Mouse (Mus musculus): ENCODE measurements around the gene Syt2.

Syt2 gene

GRCm38 (mm10) chr1:134777201-134777885 lies 130.9 kb downstream of the Syt2 start:
- DNase-seq = no peak

DNA sequence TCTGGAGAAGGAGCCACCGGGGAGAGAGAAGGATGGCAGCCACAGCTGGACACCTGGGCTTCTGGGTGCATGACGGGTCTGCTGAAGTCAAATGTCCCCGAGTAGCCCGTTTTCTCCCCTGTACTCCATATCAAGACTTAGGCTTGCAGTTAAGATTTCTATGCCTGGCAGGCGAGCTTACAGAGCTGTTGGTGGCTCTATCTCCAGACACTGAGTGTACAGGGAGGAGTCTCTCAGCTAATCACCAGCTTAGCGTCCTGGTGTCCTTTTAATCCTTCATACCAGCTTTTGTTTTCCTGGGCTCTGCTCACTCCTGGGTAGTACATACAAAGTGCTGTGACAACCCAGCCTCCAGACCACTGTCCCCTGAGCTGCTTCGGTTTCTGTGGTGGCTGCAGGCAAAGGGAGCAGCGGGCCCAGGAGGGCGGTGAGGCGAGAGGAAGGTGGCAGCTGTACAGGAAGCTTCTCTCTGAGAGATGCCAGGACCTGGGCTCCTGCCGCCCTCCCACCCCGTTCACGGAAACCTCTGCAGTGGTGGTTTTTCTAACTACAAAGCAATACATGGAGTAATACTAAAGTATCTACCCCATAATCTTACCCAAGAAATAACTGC lies 131.6 kb downstream of the Syt2 start:
- DNase-seq = no peak

- no peak for DNase-seq
These were observed 136.3 kb downstream of the Syt2 start for GRCm38 (mm10) chr1:134782797-134783196.

DNA sequence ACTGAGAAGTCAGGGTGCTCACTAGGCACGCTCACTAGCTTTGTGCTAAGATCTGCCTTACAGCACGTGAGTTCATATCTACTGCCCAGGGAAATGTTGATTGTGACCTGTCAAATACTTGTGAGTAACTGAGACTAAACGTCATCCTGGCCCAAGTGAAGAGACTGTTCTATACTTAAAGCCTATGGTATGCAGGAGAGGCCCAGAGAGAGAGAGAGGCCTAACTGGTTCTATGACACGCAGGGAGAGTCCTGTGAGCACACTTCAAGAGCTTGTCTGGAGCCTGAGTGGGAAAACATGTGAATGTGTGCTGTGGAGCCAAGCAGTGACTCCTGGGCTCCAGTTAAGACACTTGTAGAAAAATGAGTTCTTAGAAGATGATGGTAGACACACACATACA lies 137.5 kb downstream of the Syt2 start:
- peak; percentile 31 for DNase-seq

DNA sequence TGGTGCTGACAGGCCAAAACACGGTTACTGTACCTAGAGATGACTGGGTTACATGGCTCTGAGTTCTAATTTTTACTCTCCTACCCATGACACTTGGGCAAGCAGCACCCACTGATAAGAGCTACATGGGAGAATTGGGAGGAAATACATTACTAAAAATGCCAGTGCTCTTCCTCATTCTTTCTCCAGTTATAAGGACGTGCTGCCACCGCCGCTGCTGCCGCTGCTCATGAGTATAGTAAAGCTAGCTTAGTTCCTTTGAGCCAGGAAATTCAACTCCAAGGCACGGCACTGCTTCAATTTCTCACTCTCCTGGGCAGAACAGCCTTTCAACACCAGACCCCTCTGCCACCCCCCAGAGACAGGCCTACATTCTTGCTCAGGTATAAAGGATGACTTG lies 138.0 kb downstream of the Syt2 start:
- no peak for DNase-seq

DNA sequence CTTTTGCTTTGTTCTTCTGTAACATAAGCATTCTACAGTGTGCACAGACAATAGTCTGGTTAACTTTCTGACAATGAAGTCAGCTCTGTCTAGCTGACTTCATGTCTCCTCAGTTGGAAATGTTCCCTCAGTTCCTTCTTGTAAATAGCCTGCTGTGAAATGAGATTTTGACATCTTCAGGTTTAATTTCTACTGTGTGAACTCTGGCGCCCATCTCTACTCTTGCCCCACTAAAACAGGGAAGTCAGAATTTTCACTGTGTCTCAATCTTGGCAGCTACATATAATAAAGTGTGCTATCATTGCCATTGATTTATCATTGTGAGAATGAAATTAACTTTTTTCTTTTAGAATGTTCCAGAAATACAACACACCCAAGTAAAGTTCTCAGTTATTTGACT lies 138.4 kb downstream of the Syt2 start:
- DNase-seq = no peak

DNA sequence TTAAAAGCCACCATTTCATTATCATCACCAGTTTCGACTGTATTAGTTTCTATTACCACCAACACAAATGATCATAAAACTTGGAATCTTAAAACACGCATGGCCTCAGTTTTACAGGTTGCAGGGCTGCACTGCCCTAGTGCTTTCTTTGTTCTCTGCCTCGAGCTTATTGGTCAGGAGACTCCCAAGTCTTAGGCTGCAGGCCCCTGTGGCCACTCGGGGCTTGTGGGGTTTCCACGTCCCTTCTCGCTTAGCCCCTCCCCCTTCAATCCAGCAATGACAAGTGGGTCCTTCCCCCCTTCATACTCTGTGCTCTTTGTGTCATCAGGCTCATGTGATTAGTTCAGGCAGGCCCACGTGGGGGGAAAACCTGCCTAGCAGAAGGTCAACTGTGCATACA lies 141.6 kb downstream of the Syt2 start:
- DNase-seq = no peak

DNA sequence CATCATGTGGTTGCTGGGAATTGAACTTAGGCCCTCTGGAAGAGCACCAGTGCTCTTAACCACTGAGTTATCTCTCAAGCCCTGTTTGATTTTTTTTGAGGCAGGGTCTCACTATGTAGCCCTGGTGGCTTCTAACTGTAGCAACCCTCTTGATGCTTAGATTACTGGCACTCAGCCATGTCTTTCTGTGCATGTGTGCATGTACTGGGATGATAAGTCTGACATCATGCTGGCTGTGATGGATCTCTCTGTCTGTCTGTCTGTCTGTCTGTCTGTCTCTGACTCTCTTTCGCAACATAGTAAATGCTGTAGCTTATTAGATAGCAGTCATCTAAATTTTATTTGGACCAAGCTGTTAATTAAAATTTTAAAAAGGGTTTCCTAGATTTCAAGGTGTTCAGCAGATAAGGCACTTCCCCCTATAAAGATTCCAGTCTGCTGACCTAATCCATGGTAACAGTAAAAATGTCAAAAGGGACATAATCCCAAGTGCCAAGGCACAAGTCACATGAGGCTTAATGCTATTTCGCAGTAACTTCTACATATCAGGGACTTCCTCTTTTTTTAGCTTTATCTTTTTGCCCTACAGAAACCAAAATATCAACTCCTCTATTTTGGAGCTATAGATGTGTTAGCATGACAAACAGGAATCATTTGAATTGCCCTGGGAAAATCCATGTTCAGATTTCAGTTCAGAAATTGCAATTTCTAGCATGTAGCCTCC lies 144.4 kb downstream of the Syt2 start:
- no peak for DNase-seq

DNA sequence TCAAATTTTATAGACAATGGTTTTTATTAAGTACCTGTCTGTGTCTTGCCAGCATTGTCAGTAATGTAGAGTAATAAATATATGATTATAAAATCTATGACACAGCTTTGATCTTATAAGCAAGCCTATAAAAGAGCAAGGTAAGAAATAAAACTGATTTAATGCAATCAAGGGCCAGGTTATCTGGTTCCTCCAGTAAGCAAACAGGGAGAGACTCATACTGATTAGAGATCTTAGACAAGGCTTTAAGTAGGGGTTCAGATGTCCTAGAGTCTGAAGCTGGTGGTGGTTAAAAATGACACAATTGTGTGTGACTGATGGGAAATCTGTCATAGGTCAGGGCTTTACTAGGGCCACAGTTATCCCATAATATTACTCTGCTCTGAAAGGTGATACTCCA lies 145.0 kb downstream of the Syt2 start:
- DNase-seq = no peak

DNA sequence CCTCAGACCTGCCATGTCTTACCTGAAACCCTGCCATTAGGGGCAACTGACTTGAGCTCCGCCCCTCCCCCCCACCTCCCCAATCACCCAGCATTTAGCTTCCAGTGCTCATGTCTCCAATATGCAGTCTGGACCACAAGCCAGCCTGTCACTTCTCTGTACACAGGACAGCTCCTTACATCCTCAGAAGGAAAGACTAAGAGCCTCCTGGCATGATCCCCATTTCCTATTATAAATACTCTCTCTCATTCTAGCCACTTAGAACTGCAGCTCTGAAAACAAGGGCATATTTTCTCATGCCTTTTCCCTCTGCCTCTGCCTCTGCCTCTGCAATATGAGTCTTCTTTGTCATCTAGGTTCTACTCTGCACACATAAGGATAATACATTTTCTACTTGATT lies 149.6 kb downstream of the Syt2 start:
- no peak for DNase-seq

DNA sequence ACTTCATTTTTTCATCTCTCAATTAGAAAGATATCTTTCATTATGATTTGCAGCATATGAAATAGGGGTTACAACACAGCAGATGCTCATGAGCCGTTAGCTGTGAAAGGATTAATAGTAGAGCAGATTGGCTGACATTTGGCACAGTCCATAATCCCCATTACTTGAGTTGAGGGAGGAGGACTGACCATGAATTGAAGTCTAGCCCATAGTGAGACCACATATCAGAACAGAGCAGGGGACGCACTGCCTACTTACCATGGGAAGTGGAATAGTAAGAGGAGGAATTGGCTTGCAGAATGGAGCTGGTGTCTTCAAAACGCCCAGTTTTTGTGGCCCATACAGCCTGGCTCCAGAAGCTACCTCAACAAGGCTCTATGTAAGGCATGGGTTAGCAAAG lies 150.1 kb downstream of the Syt2 start:
- DNase-seq = no peak

GRCm38 (mm10) chr1:134801758-134802157 lies 155.3 kb downstream of the Syt2 start:
- DNase-seq = no peak

- DNase-seq = peak; percentile 90
These were observed 157.0 kb downstream of the Syt2 start for GRCm38 (mm10) chr1:134803286-134804117.

DNA sequence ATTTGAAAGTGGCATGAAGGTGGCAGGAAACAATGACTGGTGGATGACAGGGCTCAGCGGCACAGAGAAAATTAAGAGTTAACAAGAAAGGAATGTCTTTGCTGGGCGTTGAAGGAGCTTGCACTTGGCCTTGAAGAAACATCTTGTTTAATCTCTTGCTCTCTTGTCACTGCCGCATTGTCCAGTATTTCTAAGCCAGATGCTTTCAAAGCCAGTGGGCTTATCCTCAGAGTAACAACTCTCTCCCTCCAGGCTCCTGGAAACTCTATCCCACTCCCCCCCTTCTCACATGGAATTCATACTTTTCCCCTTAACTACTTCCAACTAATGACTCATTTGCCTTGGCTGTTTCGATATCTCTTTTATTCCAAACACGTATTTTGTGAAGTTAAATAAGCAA lies 157.9 kb downstream of the Syt2 start:
- DNase-seq = peak; percentile 51

DNA sequence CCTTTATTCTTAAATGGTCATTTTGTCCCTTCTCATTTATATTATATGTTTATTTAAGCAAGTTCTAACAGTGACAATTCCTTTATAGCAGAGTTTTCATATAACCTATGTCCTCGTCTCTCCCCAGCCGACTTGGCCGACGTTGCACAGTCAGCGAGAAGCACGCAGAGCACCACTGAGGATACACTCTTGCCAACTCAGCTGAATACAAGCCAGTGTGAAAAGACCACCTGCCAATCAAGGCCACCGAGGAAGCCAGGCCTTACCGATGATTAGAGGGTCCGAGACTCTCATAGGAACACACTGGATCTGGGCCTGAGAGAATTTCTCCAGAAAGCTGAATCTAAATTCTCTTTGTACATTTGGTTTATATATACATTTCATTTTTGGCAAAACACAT lies 159.0 kb downstream of the Syt2 start:
- DNase-seq = no peak

All from lung, postnatal 10 days (tissue).